Mouse (Mus musculus) midbrain, postnatal 0 days (tissue): ENCODE measurements around the gene Vwa3a. TPM values are rescaled to one million over a fixed set of nuclear protein-coding genes. Genes with fewer than 3 reads are reported as not detected.

Source experiments
- ATAC-seq: fragments of 200-750 bp; cut with Nextera tagmentation; 2 replicates; pipeline ENCODE4 v1.8.0; 2017; ENCODE audit warnings: moderate number of reproducible peaks, mild to moderate bottlenecking, moderate TSS enrichment, moderate library complexity; ENCODE audit not compliant: low FRiP score
- DNase-seq: peaks from one replicate; pipeline ENCODE4 v3.0.0-alpha.2; 2015; ENCODE audit warnings: low spot score
- H3K27ac ChIP-seq: fragments of 300-500 bp; sonication (generic); 2 replicates; pipeline ENCODE4 v1.5.1; 2014; ENCODE audit warnings: low read depth, mild to moderate bottlenecking, low read length, mixed read lengths
- H3K27me3 ChIP-seq: fragments of 300-500 bp; sonication (generic); 2 replicates; pipeline ENCODE4 v1.6.1; 2014; ENCODE audit warnings: low read length, control low read depth, mixed read lengths; ENCODE audit not compliant: insufficient read depth
- H3K36me3 ChIP-seq: fragments of 300-500 bp; sonication (generic); 2 replicates; pipeline ENCODE4 v1.6.1; 2014; ENCODE audit warnings: low read length, control low read depth, mixed read lengths; ENCODE audit not compliant: insufficient read depth
- H3K4me1 ChIP-seq: fragments of 300-500 bp; sonication (generic); 2 replicates; pipeline ENCODE4 v1.6.1; 2014; ENCODE audit warnings: mild to moderate bottlenecking, control low read depth, antibody characterized with exemption, low read length, mixed read lengths; ENCODE audit not compliant: insufficient read depth
- H3K4me2 ChIP-seq: fragments of 300-500 bp; sonication (generic); 2 replicates; pipeline ENCODE4 v1.6.1; 2014; ENCODE audit warnings: low read depth, mild to moderate bottlenecking, low read length, mixed read lengths; ENCODE audit not compliant: poor library complexity, severe bottlenecking
- H3K4me3 ChIP-seq: fragments of 300-500 bp; sonication (generic); 2 replicates; pipeline ENCODE4 v1.5.1; 2014; ENCODE audit warnings: low read depth, mild to moderate bottlenecking, low read length, moderate library complexity
- H3K9ac ChIP-seq: fragments of 300-500 bp; sonication (generic); replicated peaks from 2 replicates; pipeline ENCODE4 v1.6.1; 2014; ENCODE audit warnings: mild to moderate bottlenecking, low read length, moderate library complexity, mixed read lengths; ENCODE audit not compliant: poor library complexity, severe bottlenecking
- H3K9me3 ChIP-seq: fragments of 300-500 bp; sonication (generic); 2 replicates; pipeline ENCODE4 v1.6.1; 2016; ENCODE audit warnings: low read length, control low read depth
- CTCF ChIP-seq: IDR thresholded peaks from 2 replicates; pipeline ENCODE4 v1.5.1; 2016; ENCODE audit warnings: antibody characterized with exemption, mild to moderate bottlenecking
- WGBS: fragments of 180-500 bp; shearing (Covaris S2); extraction: QIAGEN DNeasy Blood & Tissue Kit; methylation state at CpG from one replicate; pipeline ENCODE4 v1.1.7; 2014; 5-methylcytosine and 5-hydroxymethylcytosine counted together
- polyA plus RNA-seq: library from polyadenylated mRNA; unstranded; fragments of >200 nt; fragmentation: Nextera tagmentation; extraction: Ambion mirVana; gene quantifications from 2 replicates; pipeline ENCODE4 v1.2.1, GENCODE M21; 2015
- total RNA-seq: library from RNA; depleted of rRNA; stranded (reverse); fragments of >200 nt; gene quantifications from 2 replicates; pipeline ENCODE4 v1.2.3, GENCODE M21; 2014

The Vwa3a gene
- total and polyA plus RNA-seq, 2 experiments from 2014 or later: 1.6 to 2.3 TPM

DNA sequence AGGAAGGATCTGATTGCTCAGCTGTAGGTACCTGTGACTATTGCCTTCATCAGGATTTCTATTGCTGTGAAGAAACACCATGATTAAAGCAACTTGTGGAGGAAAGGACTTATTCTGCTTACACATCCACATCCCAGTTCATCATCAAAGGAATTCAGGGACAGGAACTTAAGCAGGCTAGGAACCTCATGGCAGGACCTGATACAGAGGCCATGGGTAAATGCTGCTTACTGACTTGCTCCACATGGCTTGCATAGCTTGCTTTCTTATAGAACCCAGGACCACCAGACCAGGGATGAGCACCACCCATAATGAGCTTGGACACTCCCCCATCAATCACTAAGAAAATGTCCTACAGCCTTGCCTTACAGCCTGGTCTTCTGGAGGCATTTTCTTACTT lies 9.4 kb downstream of the Vwa3a start:
- H3K36me3 ChIP-seq: no peaks in the 10 kb centered on the region
- no peak for TF ChIP-seq CTCF
- no peak overlapping the region for H3K4me2 ChIP-seq
- DNase-seq (no peak), ATAC-seq (no peak)
- H3K27me3 ChIP-seq: no peaks in the 10 kb centered on the region
- H3K4me3 ChIP-seq: no peak overlapping the region
- no peaks in the 10 kb centered on the region for H3K9me3 ChIP-seq
- H3K9ac ChIP-seq: no peak overlapping the region
- no peaks in the 10 kb centered on the region for H3K4me1 ChIP-seq
- H3K27ac ChIP-seq: no peak overlapping the region

DNA sequence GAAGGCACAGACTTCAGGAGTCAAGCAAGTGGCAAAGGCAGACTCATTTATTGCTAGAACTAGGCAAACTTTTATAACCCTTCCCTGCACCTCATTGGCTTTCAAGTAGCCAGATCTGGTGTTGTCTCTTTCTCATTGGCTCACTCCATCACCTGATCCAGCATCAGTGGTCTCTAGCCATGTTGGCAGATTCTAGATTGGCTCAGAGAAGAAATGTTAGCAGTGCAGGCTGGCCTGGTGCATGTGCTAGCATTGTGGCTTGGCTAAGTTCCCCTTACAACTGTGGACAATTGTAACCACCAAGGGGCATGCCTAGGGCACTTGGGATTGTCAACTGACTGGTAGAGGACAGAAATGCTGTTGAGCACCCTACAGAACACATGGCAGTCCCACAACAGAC lies 12.2 kb downstream of the Vwa3a start:
- H3K4me1 ChIP-seq: no peaks in the 10 kb centered on the region
- no peaks in the 10 kb centered on the region for H3K36me3 ChIP-seq
- TF ChIP-seq CTCF: no peak
- H3K9ac ChIP-seq: no peak overlapping the region
- H3K27me3 ChIP-seq: no peaks in the 10 kb centered on the region
- no peak overlapping the region for H3K4me3 ChIP-seq
- no peaks in the 10 kb centered on the region for H3K9me3 ChIP-seq
- H3K27ac ChIP-seq: no peak overlapping the region
- no peak overlapping the region for H3K4me2 ChIP-seq
- DNase-seq (no peak), ATAC-seq (no peak)

DNA sequence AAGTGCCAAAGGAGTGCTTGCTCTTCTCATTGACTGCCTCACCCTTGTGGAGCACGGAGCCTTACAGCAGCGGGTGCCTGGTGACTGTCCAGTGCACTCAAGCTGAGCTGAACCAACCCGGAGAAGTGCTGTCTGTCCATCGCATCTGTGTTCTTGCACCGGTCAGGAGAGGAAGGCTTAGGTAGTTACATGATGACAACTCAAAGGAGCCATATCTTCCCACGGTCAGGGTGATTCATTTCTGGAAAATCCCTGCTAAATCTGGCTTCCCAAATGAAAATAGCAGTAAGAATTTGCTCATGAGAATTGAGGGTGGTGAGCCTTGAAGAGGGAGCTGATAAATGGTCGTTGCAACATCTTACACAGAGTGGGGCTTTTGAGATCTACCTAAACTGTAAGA lies 12.8 kb downstream of the Vwa3a start:
- Histone ChIP-seq H3K27ac (no peak overlapping the region), H3K27me3 (no peaks in the 10 kb centered on the region), H3K4me2 (no peak overlapping the region), H3K36me3 (no peaks in the 10 kb centered on the region), H3K4me1 (no peaks in the 10 kb centered on the region), H3K4me3 (no peak overlapping the region), H3K9ac (no peak overlapping the region), H3K9me3 (no peaks in the 10 kb centered on the region)
- no peak for TF ChIP-seq CTCF
- no peak for DNase-seq
- WGBS: 87% methylated on average over 7 of the region's 7 CpGs
- no peak for ATAC-seq

DNA sequence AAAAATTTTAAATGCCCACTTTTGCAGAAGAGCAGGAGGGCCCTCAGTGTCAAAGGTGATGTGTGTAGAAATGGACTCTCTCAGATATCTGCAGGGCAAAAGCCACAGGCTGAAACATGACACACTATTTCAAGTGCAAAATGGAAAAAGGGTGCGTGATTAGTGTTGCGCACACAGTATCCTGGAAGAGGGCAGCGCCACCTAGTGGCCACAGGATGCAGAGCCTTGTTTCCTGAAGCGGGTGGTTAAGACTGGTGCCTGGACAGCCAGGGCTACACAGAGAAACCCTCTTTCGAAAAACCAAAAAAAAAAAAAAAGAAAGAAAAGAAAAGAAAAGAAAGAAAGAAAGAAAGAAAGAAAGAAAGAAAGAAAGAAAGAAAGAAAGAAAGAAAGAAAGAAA lies 15.6 kb downstream of the Vwa3a start:
- DNase-seq: peak; percentile 87

DNA sequence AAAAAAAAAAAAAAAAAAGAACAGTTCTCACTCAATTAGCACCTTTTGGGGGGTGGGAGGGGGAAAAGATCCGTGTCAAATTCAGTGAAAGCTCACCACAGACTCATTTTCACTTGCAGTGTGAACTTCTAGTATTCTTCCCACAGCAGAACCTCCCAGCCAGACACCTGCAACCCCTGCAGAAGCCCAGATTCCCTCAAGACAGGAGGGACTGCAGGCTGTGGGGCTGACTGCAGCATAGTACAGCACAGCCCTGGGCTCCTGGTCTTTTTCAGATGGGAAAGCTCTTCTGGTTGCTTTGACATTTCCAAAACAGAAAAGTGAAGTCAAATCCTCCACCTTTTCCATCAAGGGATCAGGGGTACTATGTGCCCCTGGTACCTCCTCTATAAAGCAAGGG lies 28.3 kb downstream of the Vwa3a start:
- Histone ChIP-seq H3K9me3 (no peaks in the 10 kb centered on the region), H3K9ac (no peak overlapping the region), H3K4me1 (no peaks in the 10 kb centered on the region), H3K27ac (no peak overlapping the region), H3K4me3 (no peak overlapping the region), H3K36me3 (no peaks in the 10 kb centered on the region), H3K4me2 (no peak overlapping the region), H3K27me3 (no peaks in the 10 kb centered on the region)
- DNase-seq: no peak
- WGBS: 7% methylated on average over 1 of the region's 1 CpGs
- no peak for ATAC-seq
- TF ChIP-seq CTCF: no peak

More for the DNA sequence above, 15.6 kb downstream of the Vwa3a start:
- TF ChIP-seq CTCF: peak; percentile 93
- Histone ChIP-seq H3K4me3 (no peak overlapping the region), H3K4me2 (no peak overlapping the region), H3K9ac (no peak overlapping the region), H3K36me3 (no peaks in the 10 kb centered on the region), H3K27me3 (no peaks in the 10 kb centered on the region), H3K9me3 (no peaks in the 10 kb centered on the region), H3K4me1 (no peaks in the 10 kb centered on the region), H3K27ac (no peak overlapping the region)
- ATAC-seq: peak; percentile 72; the same call in 1 of the 2 replicates
- 5% methylated on average over 5 of the region's 5 CpGs for WGBS

DNA sequence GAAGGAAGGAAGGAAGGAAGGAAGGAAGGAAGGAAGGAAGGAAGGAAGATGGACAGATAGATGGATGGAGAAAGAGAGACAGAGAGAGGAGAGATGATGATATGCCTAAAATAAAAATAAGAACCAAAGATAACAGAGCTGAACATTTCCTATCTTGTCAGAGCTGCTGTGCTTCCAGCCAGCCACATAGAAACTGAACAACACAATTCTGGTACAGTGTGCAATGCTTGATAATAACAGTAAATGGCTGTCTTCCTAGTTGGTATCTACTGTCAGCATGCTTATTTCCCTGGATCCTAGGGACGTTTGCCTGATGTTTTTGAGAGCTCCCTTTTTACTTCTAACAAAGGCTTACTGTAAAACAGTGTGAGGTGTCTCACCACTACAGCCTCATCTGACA lies 32.3 kb downstream of the Vwa3a start:
- 70% methylated on average over 1 of the region's 1 CpGs for WGBS
- Histone ChIP-seq H3K4me1 (no peaks in the 10 kb centered on the region), H3K4me3 (no peak overlapping the region), H3K9ac (no peak overlapping the region), H3K27me3 (no peaks in the 10 kb centered on the region), H3K36me3 (no peaks in the 10 kb centered on the region), H3K4me2 (no peak overlapping the region), H3K27ac (no peak overlapping the region), H3K9me3 (no peaks in the 10 kb centered on the region)
- no peak for DNase-seq
- no peak for ATAC-seq
- no peak for TF ChIP-seq CTCF

DNA sequence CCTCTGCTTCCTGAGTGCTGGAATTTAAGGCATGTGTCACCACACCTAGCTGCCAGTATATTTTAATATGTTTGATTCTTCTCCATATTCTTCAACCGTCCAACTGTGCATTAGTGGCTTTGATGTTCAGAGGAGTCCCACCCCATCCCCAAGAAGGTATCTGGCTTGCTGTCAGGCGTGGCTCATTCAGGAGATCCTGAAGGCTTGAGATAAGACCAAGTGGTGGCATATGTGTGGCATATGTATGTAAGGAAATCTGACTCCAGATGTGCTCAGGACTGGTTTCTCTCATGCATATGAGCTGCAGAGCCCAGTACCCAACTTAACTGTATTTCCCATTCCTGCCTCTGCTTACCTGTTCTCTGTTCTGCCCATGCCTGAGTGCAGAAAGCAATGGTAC lies 38.9 kb downstream of the Vwa3a start:
- no peak for DNase-seq
- no peaks in the 10 kb centered on the region for H3K36me3 ChIP-seq
- no peak overlapping the region for H3K9ac ChIP-seq
- 67% methylated on average over 2 of the region's 2 CpGs for WGBS
- H3K4me2 ChIP-seq: no peak overlapping the region
- H3K27me3 ChIP-seq: no peaks in the 10 kb centered on the region
- no peak overlapping the region for H3K4me3 ChIP-seq
- no peaks in the 10 kb centered on the region for H3K4me1 ChIP-seq
- no peak for ATAC-seq
- TF ChIP-seq CTCF: no peak
- no peaks in the 10 kb centered on the region for H3K9me3 ChIP-seq
- no peak overlapping the region for H3K27ac ChIP-seq
